ENCODE assay signal across 8 mouse cellular contexts in genomic region chr5:86065101-86065875, GRCm38 (mm10). TPM values are rescaled to one million over a fixed set of nuclear protein-coding genes. Genes with fewer than 3 reads are reported as not detected.
DNase-seq lines count a peak whose midpoint lies in the region; ATAC-seq and TF ChIP-seq lines count a peak whose summit lies in the region.

TSS of gene Cenpc1 (minus strand) at chr5:86065583.

- H3K4me2 ChIP-seq in embryonic facial prominence, embryonic 13.5 days: peak within 1 kb of the TSS; percentile 64
- peak within 1 kb of the TSS; percentile 61 for H3K4me2 ChIP-seq in limb, embryonic 12.5 days
- H3K4me2 ChIP-seq in midbrain, embryonic 15.5 days: peak within 1 kb of the TSS; percentile 71

- H3K27ac ChIP-seq in embryonic facial prominence, embryonic 13.5 days: peak within 1 kb of the TSS; percentile 92
- H3K27ac ChIP-seq in kidney, adult 2 months (ENCODE audit: insufficient read depth, low read depth, low read length): peak within 1 kb of the TSS; percentile 21; the same call in 1 of the 2 replicates
- peak within 1 kb of the TSS; percentile 92 for H3K27ac ChIP-seq in limb, embryonic 12.5 days
- H3K27ac ChIP-seq in midbrain, embryonic 15.5 days: peak within 1 kb of the TSS; percentile 83
- H3K27ac ChIP-seq in spleen, adult 2 months (ENCODE audit: insufficient read depth, low read length): peak within 1 kb of the TSS; percentile 89

- ATAC-seq in embryonic facial prominence, embryonic 13.5 days (ENCODE audit: insufficient number of reproducible peaks, insufficient read depth, low FRiP score, low TSS enrichment, low read depth): peak; percentile 94
- ATAC-seq in limb, embryonic 12.5 days (ENCODE audit: insufficient number of reproducible peaks, insufficient read depth, low FRiP score, low TSS enrichment, low read depth): peak; percentile 95
- ATAC-seq in midbrain, embryonic 15.5 days (replicated peaks): peak; percentile 95

- peak; percentile 25 for TF ChIP-seq POLR2A in kidney, adult 2 months (IDR thresholded peaks at IDR 0.05; ENCODE audit: low read depth, low read length)
- peak; percentile 29; the same call in 1 of the 2 replicates for TF ChIP-seq POLR2A in spleen, adult 2 months (IDR thresholded peaks at IDR 0.05; ENCODE audit: low read depth, low read length)

- DNase-seq in 3134 (ENCODE audit: extremely low read depth, insufficient read length, low spot score): peak; percentile 96
- DNase-seq in adrenal gland, postnatal 36 days: peak; percentile 98 to 99
- peak; percentile 98 for DNase-seq in heart, adult 18-20 months
- peak; percentile 99 for DNase-seq in kidney, adult 2 months
- peak; percentile 95 to 98 for DNase-seq in spleen, adult 2 months (ENCODE audit: low read depth in 1 of 2, low spot score in 2 of 2)

- peak within 1 kb of the TSS; percentile 76 for H3K4me3 ChIP-seq in embryonic facial prominence, embryonic 13.5 days
- H3K4me3 ChIP-seq in kidney, adult 2 months (ENCODE audit: insufficient read depth, low read depth, low read length): peak within 1 kb of the TSS; percentile 62
- H3K4me3 ChIP-seq in limb, embryonic 12.5 days (replicated peaks): peak within 1 kb of the TSS; percentile 65
- peak within 1 kb of the TSS; percentile 59 for H3K4me3 ChIP-seq in midbrain, embryonic 15.5 days
- H3K4me3 ChIP-seq in spleen, adult 2 months (ENCODE audit: extremely low read depth, insufficient read depth, insufficient read length): peak within 1 kb of the TSS; percentile 94

- TF ChIP-seq CTCF in kidney, adult 2 months (conservative IDR thresholded peaks at IDR 0.05; ENCODE audit: insufficient read depth, insufficient read length, low read depth, low read length): no peak
- no peak for TF ChIP-seq CTCF in spleen, adult 2 months (IDR thresholded peaks at IDR 0.05; ENCODE audit: extremely low read depth, insufficient read depth, insufficient read length, insufficient replicate concordance)

- H3K9ac ChIP-seq in embryonic facial prominence, embryonic 13.5 days: peak within 1 kb of the TSS; percentile 85
- peak within 1 kb of the TSS; percentile 72 for H3K9ac ChIP-seq in limb, embryonic 12.5 days (replicated peaks)
- peak within 1 kb of the TSS; percentile 71 for H3K9ac ChIP-seq in midbrain, embryonic 15.5 days

- no peaks in the 10 kb centered on the region for H3K36me3 ChIP-seq in embryonic facial prominence, embryonic 13.5 days
- no peaks in the 10 kb centered on the region for H3K36me3 ChIP-seq in kidney, adult 2 months (ENCODE audit: control insufficient read depth, insufficient read depth, low read length)
- no peaks in the 10 kb centered on the region for H3K36me3 ChIP-seq in limb, embryonic 12.5 days
- no peaks in the 10 kb centered on the region for H3K36me3 ChIP-seq in midbrain, embryonic 15.5 days (replicated peaks)
- H3K36me3 ChIP-seq in spleen, adult 2 months (ENCODE audit: control insufficient read depth, insufficient read depth, low read length): no peaks in the 10 kb centered on the region

- peaks cover 19% of the 10 kb centered on the region for H3K4me1 ChIP-seq in embryonic facial prominence, embryonic 13.5 days
- peaks cover 4% of the 10 kb centered on the region; the same call in 1 of the 2 replicates for H3K4me1 ChIP-seq in kidney, adult 2 months (ENCODE audit: control insufficient read depth, insufficient read depth, low read length)
- peaks cover 17% of the 10 kb centered on the region; the same call in 1 of the 2 replicates for H3K4me1 ChIP-seq in limb, embryonic 12.5 days (replicated peaks)
- peaks cover 19% of the 10 kb centered on the region for H3K4me1 ChIP-seq in midbrain, embryonic 15.5 days
- H3K4me1 ChIP-seq in spleen, adult 2 months (ENCODE audit: control insufficient read depth, insufficient read depth, insufficient read length): peaks cover 5% of the 10 kb centered on the region; the same call in 1 of the 2 replicates

- under 1% methylated on average over 60 of the region's 60 CpGs for WGBS in embryonic facial prominence, embryonic 13.5 days
- WGBS in kidney, adult 2 months: under 1% methylated on average over 60 of the region's 60 CpGs
- WGBS in limb, embryonic 12.5 days: under 1% methylated on average over 60 of the region's 60 CpGs
- WGBS in midbrain, embryonic 15.5 days: under 1% methylated on average over 60 of the region's 60 CpGs
- under 1% methylated on average over 60 of the region's 60 CpGs for WGBS in spleen, adult 2 months

- peaks cover 3% of the 10 kb centered on the region; the same call in 1 of the 2 replicates for H3K9me3 ChIP-seq in embryonic facial prominence, embryonic 13.5 days
- no peaks in the 10 kb centered on the region for H3K9me3 ChIP-seq in limb, embryonic 12.5 days
- H3K9me3 ChIP-seq in midbrain, embryonic 15.5 days: no peaks in the 10 kb centered on the region

- H3K27me3 ChIP-seq in embryonic facial prominence, embryonic 13.5 days: no peaks in the 10 kb centered on the region
- H3K27me3 ChIP-seq in kidney, adult 2 months (replicated peaks; ENCODE audit: control insufficient read depth, insufficient read depth, low read length): no peaks in the 10 kb centered on the region
- no peaks in the 10 kb centered on the region for H3K27me3 ChIP-seq in limb, embryonic 12.5 days
- H3K27me3 ChIP-seq in midbrain, embryonic 15.5 days (replicated peaks): no peaks in the 10 kb centered on the region
- H3K27me3 ChIP-seq in spleen, adult 2 months (ENCODE audit: control insufficient read depth, insufficient read depth, low read length): no peaks in the 10 kb centered on the region

RNA-seq across cellular contexts. Expression of gene Cenpc1, which starts in this region (rescaled TPM):
- 10 to 100 TPM; 14.7 to 15.0 TPM for total RNA-seq in adrenal gland, postnatal 36 days (2021)
- 39.0 and 42.4 TPM in 2 replicates for polyA plus RNA-seq in embryonic facial prominence, embryonic 13.5 days (2015; fragmentation: Nextera tagmentation; extraction: Ambion mirVana)
- total RNA-seq in heart, adult 18-20 months (2021): 1 to 10 TPM; 4.8 to 5.8 TPM
- 1.9 and 2.6 TPM in 2 replicates for polyA plus RNA-seq in kidney, adult 2 months (2012; rRNA removed)
- 41.4 and 44.0 TPM in 2 replicates for polyA plus RNA-seq in limb, embryonic 12.5 days (2016; fragmentation: Nextera tagmentation; extraction: Ambion mirVana)
- polyA plus RNA-seq in midbrain, embryonic 15.5 days (2015; fragmentation: Nextera tagmentation; extraction: Ambion mirVana): 31.3 and 32.6 TPM in 2 replicates
- polyA plus RNA-seq in spleen, adult 2 months (2012; rRNA removed): 3.2 and 5.7 TPM in 2 replicates

Comparison
In these comparisons a context has a peak if more than half of its experiments do, and no peak if none do; other contexts are left out.
1. Peak in every context shown above with its lines: DNase-seq, ATAC-seq, H3K4me3 ChIP-seq and H3K27ac ChIP-seq.
2. H3K27ac ChIP-seq: peak in every context shown above with its lines; median percentile 92 in embryonic facial prominence, embryonic 13.5 days; 92 in limb, embryonic 12.5 days; 89 in spleen, adult 2 months; 83 in midbrain, embryonic 15.5 days; 21 in kidney, adult 2 months.